Mouse (Mus musculus): Measurements from ENCODE around the gene Tmc6. TPM values are rescaled to one million over a fixed set of nuclear protein-coding genes. Genes with fewer than 3 reads are reported as not detected.
"Not testable (repeated sequence)": the region's sequence is repeated elsewhere in the genome, so short reads cannot be mapped to it uniquely, and the experiment has no call there.

Gene Tmc6
- polyA plus RNA-seq, 1 experiment from 2014 or later, result 20.2 TPM

DNA sequence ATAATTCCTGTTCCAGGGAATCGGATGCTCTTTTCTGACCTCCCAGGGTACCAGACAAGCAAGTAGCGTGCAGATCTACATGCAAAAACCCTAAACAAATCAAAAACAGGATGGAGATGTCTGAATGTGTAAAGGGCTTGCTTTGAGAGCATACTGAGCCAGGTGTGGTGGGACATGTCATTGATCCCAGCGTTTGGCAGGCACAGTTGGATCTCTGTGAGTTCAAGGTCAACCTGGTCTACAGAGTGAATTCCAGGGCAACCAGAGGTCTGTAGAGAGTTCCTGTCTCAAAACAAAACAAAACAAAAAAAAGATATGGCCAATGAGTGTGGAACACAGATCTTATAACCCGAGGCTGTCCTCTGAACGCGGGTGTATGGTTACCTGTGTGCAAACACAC lies 41.4 kb upstream of the Tmc6 start:
- H3K4me3 ChIP-seq (ENCODE audit: low read depth, low read length), result no peak overlapping the region
- ATAC-seq, result no peak
- H3K27me3 ChIP-seq (ENCODE audit: insufficient read depth, low read length), result no peaks in the 10 kb centered on the region
- no peak overlapping the region for H3K27ac ChIP-seq (ENCODE audit: low read depth)
- 79% methylated on average over 6 of the region's 6 CpGs for WGBS (ENCODE audit: insufficient replicate concordance)
- no peak overlapping the region; the same call in 1 of the 2 replicates for H3K9ac ChIP-seq (replicated peaks)
- no peak for TF ChIP-seq CTCF (IDR thresholded peaks at IDR 0.05; ENCODE audit: low read depth)
- TF ChIP-seq EP300 (IDR thresholded peaks at IDR 0.05; ENCODE audit: low read depth), result no peak
- peak overlapping the region; percentile 94 for H3K4me2 ChIP-seq (ENCODE audit: low read depth, low read length)
- no peaks in the 10 kb centered on the region for H3K9me3 ChIP-seq (ENCODE audit: low read length)
- no peak for DNase-seq
- H3K36me3 ChIP-seq (replicated peaks; ENCODE audit: insufficient read depth, low read length), result peaks cover 54% of the 10 kb centered on the region
- H3K4me1 ChIP-seq (ENCODE audit: insufficient read depth), result peaks cover 45% of the 10 kb centered on the region

DNA sequence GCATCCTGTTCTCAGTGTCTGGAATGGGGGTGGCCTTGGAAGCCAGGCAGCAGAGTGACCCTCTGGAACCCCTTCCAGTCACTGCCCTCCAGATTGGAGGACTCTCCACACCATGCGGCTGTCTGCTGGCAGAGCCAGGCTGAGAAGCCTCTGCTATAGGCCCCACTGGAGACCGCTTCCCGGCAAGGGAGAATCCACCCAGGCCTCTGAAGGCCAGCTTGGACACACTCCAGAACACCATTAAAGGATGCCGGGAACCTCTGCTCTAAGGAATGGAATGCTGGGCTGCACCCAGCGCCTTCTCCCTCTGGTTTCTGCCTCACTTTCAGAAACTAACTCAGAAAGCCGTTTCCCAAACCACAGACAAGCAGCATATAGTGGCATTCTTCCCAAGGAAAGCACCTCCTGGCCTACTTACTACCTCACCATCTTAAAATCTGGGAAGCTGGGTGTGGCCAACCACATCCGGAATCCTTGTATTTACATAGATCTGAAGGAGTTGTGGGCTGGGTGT lies 40.8 kb upstream of the Tmc6 start:
- Histone ChIP-seq H3K4me3 (ENCODE audit: low read depth, low read length) (no peak overlapping the region), H3K4me1 (ENCODE audit: insufficient read depth) (peaks cover 39% of the 10 kb centered on the region), H3K27ac (ENCODE audit: low read depth) (peak overlapping the region; percentile 8; the same call in 1 of the 2 replicates), H3K27me3 (ENCODE audit: insufficient read depth, low read length) (no peaks in the 10 kb centered on the region), H3K9me3 (ENCODE audit: low read length) (no peaks in the 10 kb centered on the region), H3K9ac (replicated peaks) (no peak overlapping the region), H3K4me2 (ENCODE audit: low read depth, low read length) (0 out of 2 replicates have a peak overlapping the region, but pooled peaks have one; percentile 94), H3K36me3 (replicated peaks; ENCODE audit: insufficient read depth, low read length) (peaks cover 60% of the 10 kb centered on the region)
- DNase-seq (no peak), ATAC-seq (no peak)
- TF ChIP-seq EP300 (IDR thresholded peaks at IDR 0.05; ENCODE audit: low read depth), result no peak
- TF ChIP-seq CTCF (IDR thresholded peaks at IDR 0.05; ENCODE audit: low read depth), result no peak
- 81% methylated on average over 7 of the region's 7 CpGs for WGBS (ENCODE audit: insufficient replicate concordance)

DNA sequence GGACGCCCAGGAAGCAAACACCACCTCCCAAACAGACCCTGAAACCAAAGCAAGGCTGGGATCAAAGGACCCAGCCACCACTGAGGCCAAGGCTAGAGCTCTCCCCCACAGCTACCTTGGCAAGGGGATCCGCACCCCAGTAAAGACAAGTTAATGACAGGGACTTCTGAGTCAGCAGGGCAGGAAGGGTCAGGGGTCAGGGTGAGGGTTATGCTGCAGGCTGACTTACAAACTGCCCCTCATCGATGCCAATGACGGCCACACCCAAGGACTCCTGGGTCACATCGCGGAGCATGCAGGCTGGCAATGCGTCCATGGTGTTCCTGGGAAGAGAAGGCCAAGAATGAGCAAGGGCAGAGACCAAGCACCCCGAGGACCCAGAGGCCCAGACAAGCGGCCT lies 39.9 kb upstream of the Tmc6 start:
- no peak for ATAC-seq

DNA sequence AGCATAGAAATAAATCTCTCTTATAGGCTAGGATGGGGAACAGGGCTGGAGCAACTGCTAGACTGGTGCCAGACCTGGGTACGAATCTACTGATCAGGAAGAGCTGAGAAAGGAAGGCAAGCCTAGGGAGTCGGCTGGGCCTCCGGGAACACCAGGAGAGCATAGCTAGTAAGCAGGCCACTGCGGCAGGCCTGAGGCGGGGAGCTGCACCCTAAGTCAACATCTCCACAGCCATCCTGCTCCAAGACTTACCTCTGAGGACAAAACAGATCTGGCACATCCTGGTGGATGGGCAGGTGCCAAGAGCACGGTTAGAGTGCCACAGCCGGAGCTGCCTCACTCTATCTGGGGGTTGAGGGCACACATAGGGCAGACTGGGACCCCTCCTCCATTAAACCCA lies 38.2 kb upstream of the Tmc6 start:
- Histone ChIP-seq H3K27me3 (ENCODE audit: insufficient read depth, low read length) (no peaks in the 10 kb centered on the region), H3K4me2 (ENCODE audit: low read depth, low read length) (no peak overlapping the region), H3K4me3 (ENCODE audit: low read depth, low read length) (no peak overlapping the region), H3K9me3 (ENCODE audit: low read length) (no peaks in the 10 kb centered on the region), H3K27ac (ENCODE audit: low read depth) (no peak overlapping the region), H3K4me1 (ENCODE audit: insufficient read depth) (peaks cover 18% of the 10 kb centered on the region), H3K36me3 (replicated peaks; ENCODE audit: insufficient read depth, low read length) (peaks cover 86% of the 10 kb centered on the region), H3K9ac (replicated peaks) (no peak overlapping the region; the same call in 1 of the 2 replicates)
- TF ChIP-seq EP300 (IDR thresholded peaks at IDR 0.05; ENCODE audit: low read depth) (no peak), CTCF (IDR thresholded peaks at IDR 0.05; ENCODE audit: low read depth) (no peak)
- no peak for ATAC-seq
- no peak for DNase-seq
- 92% methylated on average over 7 of the region's 7 CpGs for whole genome bisulfite sequencing (ENCODE audit: insufficient replicate concordance)

More for the DNA sequence above, 39.9 kb upstream of the Tmc6 start:
- no peak overlapping the region for H3K9ac ChIP-seq (replicated peaks)
- DNase-seq, result no peak
- WGBS (ENCODE audit: insufficient replicate concordance), result 88% methylated on average over 9 of the region's 9 CpGs
- peaks cover 29% of the 10 kb centered on the region for H3K4me1 ChIP-seq (ENCODE audit: insufficient read depth)
- H3K9me3 ChIP-seq (ENCODE audit: low read length), result no peaks in the 10 kb centered on the region
- H3K36me3 ChIP-seq (replicated peaks; ENCODE audit: insufficient read depth, low read length), result peaks cover 69% of the 10 kb centered on the region
- no peak for TF ChIP-seq EP300 (IDR thresholded peaks at IDR 0.05; ENCODE audit: low read depth)
- no peak for TF ChIP-seq CTCF (IDR thresholded peaks at IDR 0.05; ENCODE audit: low read depth)
- H3K27ac ChIP-seq (ENCODE audit: low read depth), result no peak overlapping the region
- no peak overlapping the region for H3K4me3 ChIP-seq (ENCODE audit: low read depth, low read length)
- H3K4me2 ChIP-seq (ENCODE audit: low read depth, low read length), result no peak overlapping the region
- H3K27me3 ChIP-seq (ENCODE audit: insufficient read depth, low read length), result no peaks in the 10 kb centered on the region

- H3K4me1 ChIP-seq (ENCODE audit: insufficient read depth), result peaks cover 10% of the 10 kb centered on the region
- no peak for TF ChIP-seq EP300 (IDR thresholded peaks at IDR 0.05; ENCODE audit: low read depth)
- TF ChIP-seq CTCF (IDR thresholded peaks at IDR 0.05; ENCODE audit: low read depth), result no peak
- no peak overlapping the region for H3K4me3 ChIP-seq (ENCODE audit: low read depth, low read length)
- no peak overlapping the region for H3K4me2 ChIP-seq (ENCODE audit: low read depth, low read length)
- 81% methylated on average over 8 of the region's 8 CpGs for WGBS (ENCODE audit: insufficient replicate concordance)
- H3K9ac ChIP-seq (replicated peaks), result no peak overlapping the region
- H3K36me3 ChIP-seq (replicated peaks; ENCODE audit: insufficient read depth, low read length), result peaks cover 93% of the 10 kb centered on the region
- H3K27me3 ChIP-seq (ENCODE audit: insufficient read depth, low read length), result no peaks in the 10 kb centered on the region
- H3K27ac ChIP-seq (ENCODE audit: low read depth), result no peak overlapping the region
- ATAC-seq, result no peak
- DNase-seq, result no peak
- no peaks in the 10 kb centered on the region for H3K9me3 ChIP-seq (ENCODE audit: low read length)
Measured at GRCm38 (mm10) chr11:117819095-117819494, 37.1 kb upstream of the Tmc6 start.

- ATAC-seq (no peak), DNase-seq (no peak)
- TF ChIP-seq CTCF (IDR thresholded peaks at IDR 0.05; ENCODE audit: low read depth) (no peak), EP300 (IDR thresholded peaks at IDR 0.05; ENCODE audit: low read depth) (no peak)
- H3K27me3 ChIP-seq (ENCODE audit: insufficient read depth, low read length), result no peaks in the 10 kb centered on the region
- no peak overlapping the region for H3K4me2 ChIP-seq (ENCODE audit: low read depth, low read length)
- no peaks in the 10 kb centered on the region for H3K9me3 ChIP-seq (ENCODE audit: low read length)
- H3K4me3 ChIP-seq (ENCODE audit: low read depth, low read length), result no peak overlapping the region
- H3K27ac ChIP-seq (ENCODE audit: low read depth), result no peak overlapping the region
- H3K36me3 ChIP-seq (replicated peaks; ENCODE audit: insufficient read depth, low read length), result peaks cover 94% of the 10 kb centered on the region
- H3K4me1 ChIP-seq (ENCODE audit: insufficient read depth), result peaks cover 9% of the 10 kb centered on the region
- no peak overlapping the region for H3K9ac ChIP-seq (replicated peaks)
- 88% methylated on average over 12 of the region's 13 CpGs for WGBS (ENCODE audit: insufficient replicate concordance)
Measured at GRCm38 (mm10) chr11:117816389-117816996, 34.5 kb upstream of the Tmc6 start.

DNA sequence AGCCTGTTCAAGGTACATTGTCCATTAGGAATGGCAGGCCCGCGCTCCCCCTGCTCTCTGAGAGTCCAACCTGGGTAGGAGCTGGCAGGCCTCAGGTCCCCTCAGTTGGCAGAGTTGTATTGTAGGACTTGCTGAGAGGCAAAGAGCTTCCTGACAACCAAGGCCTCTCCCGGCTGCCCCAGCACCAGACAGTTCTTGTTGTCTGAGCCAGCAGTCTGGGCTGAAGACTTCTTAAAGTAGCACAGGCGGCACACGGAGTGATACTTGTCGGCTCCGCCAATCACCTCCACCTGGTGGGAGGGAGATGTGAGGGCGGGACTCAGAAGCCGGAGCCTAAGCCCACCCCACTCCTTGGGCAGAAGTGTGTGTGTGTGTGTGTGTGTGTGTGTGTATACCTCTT lies 33.9 kb upstream of the Tmc6 start:
- 89% methylated on average over 9 of the region's 9 CpGs for WGBS (ENCODE audit: insufficient replicate concordance)
- ATAC-seq, result not testable (repeated sequence)
- H3K27ac ChIP-seq (ENCODE audit: low read depth), result peak overlapping the region; percentile 22; the same call in 1 of the 2 replicates

More for the DNA sequence above, 33.9 kb upstream of the Tmc6 start:
- not testable (repeated sequence) for H3K9me3 ChIP-seq (ENCODE audit: low read length); H3K9ac ChIP-seq (replicated peaks); DNase-seq; H3K4me3 ChIP-seq (ENCODE audit: low read depth, low read length); H3K4me2 ChIP-seq (ENCODE audit: low read depth, low read length); H3K27me3 ChIP-seq (ENCODE audit: insufficient read depth, low read length)
- peaks cover 91% of the 10 kb centered on the region for H3K36me3 ChIP-seq (replicated peaks; ENCODE audit: insufficient read depth, low read length)
- peaks cover 16% of the 10 kb centered on the region for H3K4me1 ChIP-seq (ENCODE audit: insufficient read depth)

Data from liver, postnatal 0 days (tissue).